Mouse (Mus musculus) heart, embryonic 14.5 days (tissue): ENCODE data around the gene C130050O18Rik. TPM values are rescaled to one million over a fixed set of nuclear protein-coding genes. Genes with fewer than 3 reads are reported as not detected.
A peak's percentile ranks its signal among the peaks of the same experiment; 100 is the strongest.

Experiments used
- ATAC-seq: fragments of 200-750 bp; cut with Nextera tagmentation; 2 replicates; pipeline ENCODE4 v1.8.0; 2017; ENCODE audit warnings: low read depth, moderate TSS enrichment; ENCODE audit not compliant: insufficient number of reproducible peaks, insufficient read depth, low FRiP score
- H3K27ac ChIP-seq, 2 experiments: fragments of 200-500 bp in 1 of 2; fragments of 300-500 bp in 1 of 2; sonication (generic) in 1 of 2; replicated peaks in 1 of 2; 2 replicates each; pipeline ENCODE4 v1.5.1; 2012 to 2014; ENCODE audit warnings: low read depth in 2 of 2, low read length in 2 of 2, control low read depth in 1 of 2, mild to moderate bottlenecking in 1 of 2, mixed read lengths in 1 of 2; ENCODE audit not compliant: control insufficient read depth in 1 of 2, insufficient read depth in 1 of 2
- H3K27me3 ChIP-seq: fragments of 300-500 bp; sonication (generic); 2 replicates; pipeline ENCODE4 v1.6.1; 2014; ENCODE audit warnings: mild to moderate bottlenecking, low read length, control low read depth; ENCODE audit not compliant: control insufficient read depth, insufficient read depth
- H3K36me3 ChIP-seq: fragments of 300-500 bp; sonication (generic); 2 replicates; pipeline ENCODE4 v1.6.1; 2014; ENCODE audit warnings: mild to moderate bottlenecking, control low read depth, low read length, mixed read lengths; ENCODE audit not compliant: control insufficient read depth, insufficient read depth
- H3K4me1 ChIP-seq, 2 experiments: fragments of 200-500 bp in 1 of 2; fragments of 300-500 bp in 1 of 2; sonication (generic) in 1 of 2; 2 replicates each; pipeline ENCODE4 v1.6.1; 2012 to 2014; ENCODE audit warnings: low read length in 2 of 2, control low read depth in 1 of 2, mixed read lengths in 1 of 2; ENCODE audit not compliant: control insufficient read depth in 2 of 2, insufficient read depth in 2 of 2
- H3K4me2 ChIP-seq: fragments of 300-500 bp; sonication (generic); 2 replicates; pipeline ENCODE4 v1.6.1; 2014; ENCODE audit warnings: mild to moderate bottlenecking, low read length
- H3K4me3 ChIP-seq, 2 experiments: fragments of 200-500 bp in 1 of 2; fragments of 300-500 bp in 1 of 2; sonication (generic) in 1 of 2; 2 replicates each; pipeline ENCODE4 v1.5.1; 2012 to 2014; ENCODE audit warnings: low read length in 2 of 2, mild to moderate bottlenecking in 2 of 2, control low read depth in 1 of 2, low read depth in 1 of 2, moderate library complexity in 1 of 2; ENCODE audit not compliant: control insufficient read depth in 1 of 2, insufficient read depth in 1 of 2
- H3K9ac ChIP-seq: fragments of 300-500 bp; sonication (generic); 2 replicates; pipeline ENCODE4 v1.6.1; 2014; ENCODE audit warnings: mild to moderate bottlenecking, low read length
- H3K9me3 ChIP-seq: fragments of 300-500 bp; sonication (generic); 2 replicates; pipeline ENCODE4 v1.6.1; 2016; ENCODE audit warnings: low read length, control low read depth; ENCODE audit not compliant: control insufficient read depth
- WGBS: fragments of 180-500 bp; shearing (Covaris S2); extraction: QIAGEN DNeasy Blood & Tissue Kit; methylation state at CpG from one replicate; pipeline ENCODE4 v1.1.7; 2014; 5-methylcytosine and 5-hydroxymethylcytosine counted together
- polyA plus RNA-seq: library from polyadenylated mRNA; unstranded; fragments of >200 nt; fragmentation: Nextera tagmentation; extraction: Ambion mirVana; gene quantifications from 2 replicates; pipeline ENCODE4 v1.2.1, GENCODE M21; 2014

The C130050O18Rik gene
- polyA plus RNA-seq: 0.32 and 0.36 TPM in 2 replicates

- no peak for ATAC-seq
- no peaks in the 10 kb centered on the region for H3K36me3 ChIP-seq
- H3K4me1 ChIP-seq: peaks cover 20 to 33% of the 10 kb centered on the region in 2 experiments
- no peak within 1 kb of the TSS for H3K27ac ChIP-seq
- 74% methylated on average over 6 of the region's 6 CpGs for WGBS
- no peaks in the 10 kb centered on the region for H3K9me3 ChIP-seq
- peaks cover 4% of the 10 kb centered on the region for H3K27me3 ChIP-seq
- H3K9ac ChIP-seq: no peak within 1 kb of the TSS
- H3K4me2 ChIP-seq: no peak within 1 kb of the TSS
- H3K4me3 ChIP-seq: no peak within 1 kb of the TSS
These were observed at the start of gene C130050O18Rik for GRCm38 (mm10) chr5:139404801-139405401. TSS of gene C130050O18Rik (plus strand) at chr5:139405280.

GRCm38 (mm10) chr5:139358653-139359052 lies 46.4 kb upstream of the C130050O18Rik start:
- H3K36me3 ChIP-seq: no peaks in the 10 kb centered on the region
- ATAC-seq: no peak
- 24% methylated on average over 2 of the region's 2 CpGs for WGBS
- H3K9me3 ChIP-seq: no peaks in the 10 kb centered on the region
- peaks cover 0 to 6% of the 10 kb centered on the region in 2 experiments; a peak in 1 of 4 replicates for H3K4me1 ChIP-seq
- H3K9ac ChIP-seq: no peak overlapping the region
- H3K4me2 ChIP-seq: no peak overlapping the region
- H3K27me3 ChIP-seq: peaks cover 12% of the 10 kb centered on the region; the same call in 1 of the 2 replicates
- H3K4me3 ChIP-seq: no peak overlapping the region
- H3K27ac ChIP-seq: no peak overlapping the region

- Histone ChIP-seq H3K36me3 (no peaks in the 10 kb centered on the region), H3K4me1 (peaks cover 3 to 7% of the 10 kb centered on the region in 2 experiments; a peak in 3 of 4 replicates), H3K9ac (no peak overlapping the region), H3K4me2 (no peak overlapping the region), H3K27me3 (peaks cover 12% of the 10 kb centered on the region; the same call in 1 of the 2 replicates), H3K27ac (no peak overlapping the region), H3K4me3 (no peak overlapping the region), H3K9me3 (no peaks in the 10 kb centered on the region)
- no peak for ATAC-seq
- 80% methylated on average over 5 of the region's 5 CpGs for WGBS
These were observed 45.8 kb upstream of the C130050O18Rik start for GRCm38 (mm10) chr5:139359244-139359643.

- Histone ChIP-seq H3K9ac (no peak overlapping the region), H3K27me3 (no peaks in the 10 kb centered on the region), H3K27ac (no peak overlapping the region), H3K4me3 (no peak overlapping the region), H3K9me3 (no peaks in the 10 kb centered on the region), H3K4me2 (no peak overlapping the region), H3K4me1 (peaks cover 7 to 13% of the 10 kb centered on the region in 2 experiments; a peak in 3 of 4 replicates), H3K36me3 (no peaks in the 10 kb centered on the region)
- ATAC-seq: no peak
- WGBS: 54% methylated on average over 7 of the region's 7 CpGs
These were observed 41.2 kb upstream of the C130050O18Rik start for GRCm38 (mm10) chr5:139363858-139364257.

GRCm38 (mm10) chr5:139364260-139364910 lies 40.7 kb upstream of the C130050O18Rik start:
- H3K36me3 ChIP-seq: no peaks in the 10 kb centered on the region
- peak overlapping the region; percentile 16; the same call in 1 of the 2 replicates for H3K4me2 ChIP-seq
- ATAC-seq: peak; percentile 36
- 29% methylated on average over 12 of the region's 12 CpGs for WGBS
- no peak overlapping the region; a peak in 1 of 4 replicates for H3K27ac ChIP-seq
- H3K27me3 ChIP-seq: no peaks in the 10 kb centered on the region
- no peak overlapping the region for H3K4me3 ChIP-seq
- peak overlapping the region; percentile 6; the same call in 1 of the 2 replicates for H3K9ac ChIP-seq
- no peaks in the 10 kb centered on the region for H3K9me3 ChIP-seq
- H3K4me1 ChIP-seq: peaks cover 7 to 13% of the 10 kb centered on the region in 2 experiments; a peak in 3 of 4 replicates

GRCm38 (mm10) chr5:139364911-139365571 lies 40.0 kb upstream of the C130050O18Rik start:
- 44% methylated on average over 5 of the region's 5 CpGs for WGBS
- Histone ChIP-seq H3K27ac (0 out of 4 replicates have a peak overlapping the region, but pooled peaks of 1 of the 2 experiments have one; percentile 6), H3K9me3 (no peaks in the 10 kb centered on the region), H3K27me3 (no peaks in the 10 kb centered on the region), H3K4me3 (no peak overlapping the region), H3K4me1 (peaks cover 7 to 14% of the 10 kb centered on the region in 2 experiments; a peak in 3 of 4 replicates), H3K4me2 (no peak overlapping the region), H3K36me3 (no peaks in the 10 kb centered on the region), H3K9ac (peak overlapping the region; percentile 11; the same call in 1 of the 2 replicates)
- no peak for ATAC-seq

- WGBS: 60% methylated on average over 1 of the region's 1 CpGs
- no peak overlapping the region for H3K4me2 ChIP-seq
These were observed 39.3 kb upstream of the C130050O18Rik start for GRCm38 (mm10) chr5:139365827-139366226.

More at GRCm38 (mm10) chr5:139365827-139366226, 39.3 kb upstream of the C130050O18Rik start:
- no peak for ATAC-seq
- Histone ChIP-seq H3K36me3 (no peaks in the 10 kb centered on the region), H3K4me1 (peaks cover 13 to 22% of the 10 kb centered on the region in 2 experiments), H3K27me3 (no peaks in the 10 kb centered on the region), H3K9ac (no peak overlapping the region), H3K27ac (no peak overlapping the region), H3K4me3 (no peak overlapping the region), H3K9me3 (no peaks in the 10 kb centered on the region)
